Mouse (Mus musculus) frontal cortex, postnatal 36 days (tissue): Measurements from ENCODE around the gene Ppard.

Experiments
- DNase-seq, 2 experiments: peaks; one replicate each; pipeline ENCODE4 v3.0.0; 2022; ENCODE audit warnings: low spot score in 2 of 2

The Ppard gene

GRCm38 (mm10) chr17:28223561-28224391, 8.7 kb upstream of the Ppard start:
- peak; percentile 87 to 88 for DNase-seq

GRCm38 (mm10) chr17:28224615-28225014, 7.9 kb upstream of the Ppard start:
- DNase-seq, result no peak

- peak; percentile 92 to 94 for DNase-seq
These were observed 6.5 kb upstream of the Ppard start for GRCm38 (mm10) chr17:28226014-28226413.

- no peak for DNase-seq
These were observed 2.0 kb upstream of the Ppard start for GRCm38 (mm10) chr17:28230486-28230885.

GRCm38 (mm10) chr17:28231026-28231736, 1.3 kb upstream of the Ppard start:
- DNase-seq, result no peak

GRCm38 (mm10) chr17:28233091-28233731, 711 bp downstream of the Ppard start:
- no peak for DNase-seq

GRCm38 (mm10) chr17:28234641-28235040, 2.1 kb downstream of the Ppard start:
- DNase-seq, result no peak

- no peak for DNase-seq
These were observed 3.6 kb downstream of the Ppard start for GRCm38 (mm10) chr17:28235982-28236635.

- no peak for DNase-seq
These were observed 4.1 kb downstream of the Ppard start for GRCm38 (mm10) chr17:28236636-28237015.

- no peak for DNase-seq
These were observed 4.9 kb downstream of the Ppard start for GRCm38 (mm10) chr17:28237362-28237761.

- no peak for DNase-seq
These were observed 5.4 kb downstream of the Ppard start for GRCm38 (mm10) chr17:28237874-28238273.

- DNase-seq, result no peak
These were observed 8.3 kb downstream of the Ppard start for GRCm38 (mm10) chr17:28240846-28241245.

- DNase-seq, result no peak
These were observed 9.8 kb downstream of the Ppard start for GRCm38 (mm10) chr17:28242296-28242695.

GRCm38 (mm10) chr17:28244214-28244613, 11.7 kb downstream of the Ppard start:
- DNase-seq, result no peak

- DNase-seq, result no peak
These were observed 12.2 kb downstream of the Ppard start for GRCm38 (mm10) chr17:28244714-28245113.

- no peak for DNase-seq
These were observed 14.1 kb downstream of the Ppard start for GRCm38 (mm10) chr17:28246640-28247039.

GRCm38 (mm10) chr17:28247613-28248012, 15.1 kb downstream of the Ppard start:
- DNase-seq, result no peak

- no peak for DNase-seq
These were observed 16.6 kb downstream of the Ppard start for GRCm38 (mm10) chr17:28249062-28249461.

- no peak for DNase-seq
These were observed 19.2 kb downstream of the Ppard start for GRCm38 (mm10) chr17:28251579-28252280.

GRCm38 (mm10) chr17:28252281-28252648, 19.8 kb downstream of the Ppard start:
- no peak for DNase-seq

- DNase-seq, result no peak
These were observed 20.7 kb downstream of the Ppard start for GRCm38 (mm10) chr17:28253216-28253615.
